Mouse (Mus musculus) gastrocnemius, postnatal 14 days (tissue): ENCODE measurements around the gene Fam151a. TPM values are rescaled to one million over a fixed set of nuclear protein-coding genes. Genes with fewer than 3 reads are reported as not detected.

Experiments used
- total RNA-seq, 2 experiments: library from RNA; stranded (reverse); gene quantifications; 2 replicates each; pipeline ENCODE4 v1.2.3; 2021

The Fam151a gene
- total RNA-seq, 2 experiments from 2014 or later = not detected

Other genes starting within 250 kb of the Fam151a start
- under 1 TPM in 1 of 2 experiments, not detected in 1; 0.18 TPM for gene Bsnd, start 241.6 kb upstream of the Fam151a start, total RNA-seq
- 10 to 100 TPM in 1 of 2 experiments, 1 to 10 TPM in 1; 3.1 to 10.9 TPM for gene Dhcr24, start 172.9 kb upstream of the Fam151a start, total RNA-seq
- not detected for gene Lexm, start 116.6 kb upstream of the Fam151a start, total RNA-seq
- gene Ttc22, start 111.5 kb upstream of the Fam151a start, total RNA-seq = under 1 TPM; 0.09 to 0.10 TPM
- 1 to 10 TPM; 2.6 to 2.9 TPM for gene Pars2, start 82.8 kb upstream of the Fam151a start, total RNA-seq
- gene Ttc4, start 54.9 kb upstream of the Fam151a start, total RNA-seq = 10 to 100 TPM; 22.3 to 24.8 TPM
- gene Mroh7, start 3.0 kb upstream of the Fam151a start, total RNA-seq = under 1 TPM; 0.31 to 0.35 TPM
- 10 to 100 TPM in 1 of 2 experiments, 1 to 10 TPM in 1; 8.4 to 15.9 TPM for gene Acot11, start 71.1 kb downstream of the Fam151a start, total RNA-seq
- gene Ssbp3, start 176.8 kb downstream of the Fam151a start, total RNA-seq = 10 to 100 TPM; 23.4 to 27.9 TPM